Mouse (Mus musculus) adrenal gland, postnatal 25 days (tissue): ENCODE data around the gene Armc9. TPM values are rescaled to one million over a fixed set of nuclear protein-coding genes. Genes with fewer than 3 reads are reported as not detected.
A peak's percentile ranks its signal among the peaks of the same experiment; 100 is the strongest.

ENCODE experiments used
- DNase-seq: peaks from one replicate; pipeline ENCODE4 v3.0.0; 2021; ENCODE audit warnings: mixed read lengths
- total RNA-seq: library from RNA; stranded (reverse); gene quantifications from 2 replicates; pipeline ENCODE4 v1.2.3, GENCODE M21; 2021

Gene Armc9
- total RNA-seq, 1 experiment from 2014 or later, result 12.4 TPM

- no peak for DNase-seq
These were observed 21.5 kb downstream of the Armc9 start for GRCm38 (mm10) chr1:86176066-86176465.

- DNase-seq, result peak; percentile 81
These were observed 24.1 kb downstream of the Armc9 start for GRCm38 (mm10) chr1:86178462-86179253.

GRCm38 (mm10) chr1:86182004-86182709 lies 27.6 kb downstream of the Armc9 start:
- DNase-seq, result no peak

- DNase-seq, result no peak
These were observed 29.1 kb downstream of the Armc9 start for GRCm38 (mm10) chr1:86183577-86184263.

GRCm38 (mm10) chr1:86186762-86187161 lies 32.2 kb downstream of the Armc9 start:
- DNase-seq, result no peak

GRCm38 (mm10) chr1:86187856-86188255 lies 33.3 kb downstream of the Armc9 start:
- no peak for DNase-seq

- no peak for DNase-seq
These were observed 33.7 kb downstream of the Armc9 start for GRCm38 (mm10) chr1:86188271-86188670.

GRCm38 (mm10) chr1:86189034-86189702 lies 34.6 kb downstream of the Armc9 start:
- DNase-seq, result no peak

- no peak for DNase-seq
These were observed 36.3 kb downstream of the Armc9 start for GRCm38 (mm10) chr1:86190843-86191242.

GRCm38 (mm10) chr1:86194044-86194443 lies 39.5 kb downstream of the Armc9 start:
- DNase-seq, result no peak

- no peak for DNase-seq
These were observed 43.7 kb downstream of the Armc9 start for GRCm38 (mm10) chr1:86198276-86198675.

GRCm38 (mm10) chr1:86199026-86199425 lies 44.4 kb downstream of the Armc9 start:
- DNase-seq, result no peak

GRCm38 (mm10) chr1:86201312-86201711 lies 46.7 kb downstream of the Armc9 start:
- DNase-seq, result no peak

- DNase-seq, result no peak
These were observed 48.1 kb downstream of the Armc9 start for GRCm38 (mm10) chr1:86202617-86203219.

- DNase-seq, result no peak
These were observed 56.1 kb downstream of the Armc9 start for GRCm38 (mm10) chr1:86210676-86211075.

- no peak for DNase-seq
These were observed 56.9 kb downstream of the Armc9 start for GRCm38 (mm10) chr1:86211498-86211897.

- no peak for DNase-seq
These were observed 58.2 kb downstream of the Armc9 start for GRCm38 (mm10) chr1:86212731-86213130.

GRCm38 (mm10) chr1:86214158-86214557 lies 59.6 kb downstream of the Armc9 start:
- DNase-seq, result peak; percentile 75

GRCm38 (mm10) chr1:86215297-86215696 lies 60.7 kb downstream of the Armc9 start:
- no peak for DNase-seq

GRCm38 (mm10) chr1:86216412-86216811 lies 61.8 kb downstream of the Armc9 start:
- DNase-seq, result no peak

- DNase-seq, result no peak
These were observed 63.4 kb downstream of the Armc9 start for GRCm38 (mm10) chr1:86217976-86218375.

GRCm38 (mm10) chr1:86225195-86225594 lies 70.6 kb downstream of the Armc9 start:
- DNase-seq, result no peak
